Mouse (Mus musculus) kidney, adult 9 months (tissue): Measurements from ENCODE around the gene Ctsw.

ENCODE experiments used
- DNase-seq: peaks from one replicate; pipeline ENCODE4 v3.0.0; 2022

Gene Ctsw

GRCm38 (mm10) chr19:5461411-5461810 is 6.9 kb downstream of the Ctsw start:
- DNase-seq, result no peak

- peak; percentile 91 for DNase-seq
These were observed 7.8 kb downstream of the Ctsw start, which contains the start of gene Fibp for GRCm38 (mm10) chr19:5460465-5460911. Gene Fibp, plus strand, starts transcription at chr19:5460615.

- no peak for DNase-seq
These were observed 8.4 kb downstream of the Ctsw start for GRCm38 (mm10) chr19:5459896-5460295.

- no peak for DNase-seq
These were observed 9.3 kb downstream of the Ctsw start for GRCm38 (mm10) chr19:5459019-5459418.

GRCm38 (mm10) chr19:5457746-5458442 is 10.4 kb downstream of the Ctsw start, which contains the start of gene Ccdc85b:
Gene Ccdc85b, minus strand, starts transcription at chr19:5457894.
- DNase-seq, result no peak

- DNase-seq, result peak; percentile 97
These were observed 11.2 kb downstream of the Ctsw start for GRCm38 (mm10) chr19:5456922-5457745.

- DNase-seq, result no peak
These were observed 11.9 kb downstream of the Ctsw start for GRCm38 (mm10) chr19:5456241-5456921.

GRCm38 (mm10) chr19:5455568-5455967 is 12.7 kb downstream of the Ctsw start:
- DNase-seq, result no peak

- DNase-seq, result no peak
These were observed 13.3 kb downstream of the Ctsw start for GRCm38 (mm10) chr19:5455037-5455436.

GRCm38 (mm10) chr19:5451766-5452165 is 16.5 kb downstream of the Ctsw start:
- no peak for DNase-seq

GRCm38 (mm10) chr19:5449673-5450072 is 18.6 kb downstream of the Ctsw start:
- DNase-seq, result no peak

- DNase-seq, result no peak
These were observed 19.8 kb downstream of the Ctsw start for GRCm38 (mm10) chr19:5448354-5449150.

GRCm38 (mm10) chr19:5447515-5448353 is 20.6 kb downstream of the Ctsw start, which contains the start of gene Fosl1:
Gene Fosl1, plus strand, starts transcription at chr19:5447547.
- DNase-seq, result peak; percentile 56

GRCm38 (mm10) chr19:5445747-5446146 is 22.6 kb downstream of the Ctsw start:
- DNase-seq, result no peak

GRCm38 (mm10) chr19:5444954-5445353 is 23.4 kb downstream of the Ctsw start:
- peak; percentile 69 for DNase-seq

GRCm38 (mm10) chr19:5444371-5444908 is 23.9 kb downstream of the Ctsw start:
- no peak for DNase-seq

- no peak for DNase-seq
These were observed 34.4 kb downstream of the Ctsw start for GRCm38 (mm10) chr19:5433951-5434350.

GRCm38 (mm10) chr19:5432992-5433852 is 35.1 kb downstream of the Ctsw start:
- peak; percentile 81 for DNase-seq

GRCm38 (mm10) chr19:5431911-5432464 is 36.3 kb downstream of the Ctsw start:
- DNase-seq, result peak; percentile 13

- DNase-seq, result peak; percentile 13
These were observed 37.9 kb downstream of the Ctsw start for GRCm38 (mm10) chr19:5430408-5430807.
